Mouse (Mus musculus): ENCODE measurements around the gene Dcn.
A peak's percentile ranks its signal among the peaks of the same experiment; 100 is the strongest.

The Dcn gene

DNA sequence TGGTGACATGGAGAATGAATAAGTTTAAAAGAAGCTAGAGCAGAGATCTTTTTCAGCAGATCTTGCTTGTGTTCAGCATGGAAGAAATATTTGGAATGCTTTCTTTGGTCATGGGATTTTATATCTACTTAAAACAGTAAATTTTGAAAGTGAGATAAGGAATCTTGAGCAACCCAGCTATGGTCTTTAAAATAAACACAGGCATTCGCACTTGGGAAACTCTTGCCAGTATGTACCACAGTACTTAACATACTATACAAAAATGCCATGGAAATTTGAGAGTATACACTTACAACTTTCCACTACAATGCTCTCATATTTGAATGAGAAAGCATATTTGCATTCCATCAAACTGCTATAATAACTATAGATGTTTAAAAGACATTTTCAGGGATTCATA, 68.3 kb downstream of the Dcn start:
- DNase-seq (ENCODE audit: low read depth, low spot score) = no peak

DNA sequence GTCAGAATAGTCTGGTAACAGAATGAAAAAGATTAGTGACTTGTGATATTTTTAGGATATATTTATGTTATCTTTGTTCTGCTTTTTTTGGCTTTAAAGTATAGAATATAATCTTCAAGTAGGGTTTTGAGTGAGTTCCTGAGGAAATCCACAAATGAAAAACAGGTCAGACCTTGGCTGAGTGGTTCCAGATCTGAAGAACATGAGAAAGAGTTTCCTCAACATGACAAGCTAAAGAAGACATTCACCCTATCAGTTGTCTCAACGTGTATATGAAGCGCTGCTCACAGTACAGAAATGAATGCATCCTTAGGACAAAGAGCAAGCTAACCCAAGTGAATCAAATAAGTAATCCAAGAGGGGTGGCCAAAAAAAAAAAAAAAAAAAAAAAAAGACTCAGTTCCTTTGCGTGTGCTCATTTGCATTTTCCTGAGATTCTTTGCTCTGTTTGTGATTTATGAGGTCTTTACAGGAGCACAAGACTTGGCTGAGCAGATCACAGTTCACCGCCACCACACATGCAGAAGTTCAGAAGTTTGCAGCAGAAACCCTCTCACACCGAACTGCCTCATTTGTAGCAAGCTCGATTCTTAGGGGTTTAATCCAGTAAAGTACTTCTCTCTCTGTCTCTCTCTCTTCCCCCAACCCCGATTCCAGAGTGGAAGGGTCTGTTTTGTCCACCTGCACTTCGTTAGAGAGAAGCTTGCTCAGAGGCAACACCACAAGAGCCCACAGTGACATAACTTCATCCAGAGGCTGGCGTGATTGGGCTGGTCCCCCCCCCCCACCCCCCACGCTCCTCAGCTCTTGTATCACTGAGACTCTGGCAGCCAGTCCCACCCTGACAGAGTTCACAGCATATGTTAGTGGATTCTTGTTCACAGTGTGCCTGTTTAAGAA, 85.8 kb downstream of the Dcn start, which contains the start of gene Lum:
Gene Lum (plus strand): TSS at position 172 of the 900 bp plus-strand sequence.
- DNase-seq (ENCODE audit: low read depth, low spot score) = no peak

- peak; percentile 42 for DNase-seq (ENCODE audit: low read depth, low spot score)
Observed at GRCm38 (mm10) chr10:97567489-97568135, 88.2 kb downstream of the Dcn start.

Data from A20 (cell line).